Mouse (Mus musculus): ENCODE measurements around the gene Aco2. TPM values are rescaled to one million over a fixed set of nuclear protein-coding genes. Genes with fewer than 3 reads are reported as not detected.

The Aco2 gene
- polyA plus RNA-seq, 1 experiment from 2014 or later, result 398 TPM

DNA sequence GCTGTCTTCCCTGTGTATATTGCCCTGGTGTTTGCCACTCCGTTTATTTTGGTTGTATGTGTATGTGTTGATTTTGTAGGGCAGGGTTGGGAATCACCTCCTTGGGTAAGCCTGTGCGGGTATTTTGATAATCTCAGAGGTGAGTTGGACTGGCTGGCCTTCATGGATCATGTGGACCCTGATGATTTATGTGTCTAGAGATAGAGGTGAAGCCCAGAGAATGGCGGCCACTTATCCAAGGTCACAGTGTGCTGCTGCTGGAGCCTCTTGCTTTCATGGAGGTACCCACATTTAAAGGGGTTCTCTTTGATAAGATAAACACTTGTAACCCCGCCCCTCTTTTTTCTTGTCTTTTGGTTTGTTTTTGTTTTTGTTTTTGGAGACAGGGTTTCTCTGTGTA is 67.7 kb downstream of the Aco2 start:
- Histone ChIP-seq H3K9ac (ENCODE audit: low read depth, low read length) (no peak overlapping the region), H3K9me3 (replicated peaks; ENCODE audit: control insufficient read depth, low read length) (no peaks in the 10 kb centered on the region)
- ATAC-seq (replicated peaks; ENCODE audit: insufficient number of reproducible peaks, low FRiP score, low TSS enrichment), result no peak

DNA sequence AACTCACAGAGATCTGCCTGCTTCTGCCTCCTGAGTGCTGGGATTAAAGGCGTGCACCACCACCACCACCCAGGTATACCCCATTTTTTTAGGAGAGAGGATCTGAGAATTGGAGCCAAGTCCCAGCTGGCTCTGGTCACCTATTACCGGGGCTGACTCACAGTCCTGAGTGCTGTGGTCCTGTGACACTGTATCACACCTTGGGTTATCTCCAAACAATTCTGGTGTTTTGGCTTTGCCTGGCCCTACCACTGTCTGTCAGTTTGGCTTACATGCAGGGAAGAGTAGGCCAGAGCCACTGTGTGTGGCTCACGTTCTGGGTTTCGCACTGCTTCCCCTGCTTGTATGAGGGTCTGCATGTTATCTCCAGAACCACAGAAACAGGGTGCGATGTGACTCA is 68.1 kb downstream of the Aco2 start:
- no peak overlapping the region for H3K27ac ChIP-seq (ENCODE audit: low read depth, low read length)
- H3K4me2 ChIP-seq, result no peak overlapping the region
- H3K4me3 ChIP-seq (ENCODE audit: low read depth, low read length), result no peak overlapping the region
- no peak for ATAC-seq (replicated peaks; ENCODE audit: insufficient number of reproducible peaks, low FRiP score, low TSS enrichment)
- H3K9ac ChIP-seq (ENCODE audit: low read depth, low read length), result no peak overlapping the region
- 83% methylated on average over 5 of the region's 5 CpGs for WGBS (ENCODE audit: insufficient replicate concordance)
- no peaks in the 10 kb centered on the region for H3K9me3 ChIP-seq (replicated peaks; ENCODE audit: control insufficient read depth, low read length)
- peaks cover 15% of the 10 kb centered on the region for H3K4me1 ChIP-seq (ENCODE audit: control insufficient read depth, insufficient read depth, low read length)
- H3K27me3 ChIP-seq (ENCODE audit: control insufficient read depth, insufficient read depth, low read length), result peaks cover 3% of the 10 kb centered on the region
- H3K36me3 ChIP-seq (ENCODE audit: control insufficient read depth, insufficient read depth, low read length), result no peaks in the 10 kb centered on the region

More for the DNA sequence above, 67.7 kb downstream of the Aco2 start:
- H3K4me3 ChIP-seq (ENCODE audit: low read depth, low read length), result no peak overlapping the region
- peaks cover 3% of the 10 kb centered on the region for H3K27me3 ChIP-seq (ENCODE audit: control insufficient read depth, insufficient read depth, low read length)
- H3K36me3 ChIP-seq (ENCODE audit: control insufficient read depth, insufficient read depth, low read length), result no peaks in the 10 kb centered on the region
- no peak overlapping the region for H3K4me2 ChIP-seq
- H3K4me1 ChIP-seq (ENCODE audit: control insufficient read depth, insufficient read depth, low read length), result peaks cover 15% of the 10 kb centered on the region
- WGBS (ENCODE audit: insufficient replicate concordance), result 68% methylated on average over 4 of the region's 4 CpGs
- no peak overlapping the region for H3K27ac ChIP-seq (ENCODE audit: low read depth, low read length)

DNA sequence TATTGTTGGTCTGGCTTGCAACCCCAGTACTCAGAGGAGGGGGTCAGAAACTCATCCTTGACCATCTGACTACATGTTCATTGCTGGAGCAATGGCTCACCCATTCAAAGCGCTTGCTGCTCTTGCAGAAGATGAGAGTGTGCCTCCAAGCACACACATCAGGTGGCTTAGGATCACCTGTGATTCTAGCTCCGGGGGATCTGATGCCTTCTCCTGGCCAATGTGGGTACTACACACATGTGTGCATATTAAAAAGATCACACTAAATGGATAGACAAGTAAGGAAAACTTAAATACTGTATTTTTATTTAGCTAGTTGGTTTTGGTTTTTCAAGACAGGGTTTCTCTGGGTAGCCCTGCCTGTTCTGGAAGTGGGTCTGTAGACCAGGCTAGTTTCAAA is 68.9 kb downstream of the Aco2 start:
- Histone ChIP-seq H3K4me2 (no peak overlapping the region), H3K4me3 (ENCODE audit: low read depth, low read length) (no peak overlapping the region), H3K9me3 (replicated peaks; ENCODE audit: control insufficient read depth, low read length) (no peaks in the 10 kb centered on the region), H3K27ac (ENCODE audit: low read depth, low read length) (no peak overlapping the region), H3K9ac (ENCODE audit: low read depth, low read length) (no peak overlapping the region), H3K36me3 (ENCODE audit: control insufficient read depth, insufficient read depth, low read length) (no peaks in the 10 kb centered on the region), H3K27me3 (ENCODE audit: control insufficient read depth, insufficient read depth, low read length) (peaks cover 3% of the 10 kb centered on the region), H3K4me1 (ENCODE audit: control insufficient read depth, insufficient read depth, low read length) (peaks cover 15% of the 10 kb centered on the region)
- 76% methylated on average over 2 of the region's 2 CpGs for WGBS (ENCODE audit: insufficient replicate concordance)
- no peak for ATAC-seq (replicated peaks; ENCODE audit: insufficient number of reproducible peaks, low FRiP score, low TSS enrichment)

GRCm38 (mm10) chr15:81943176-81943749 is 71.2 kb downstream of the Aco2 start:
- no peak overlapping the region for H3K9ac ChIP-seq (ENCODE audit: low read depth, low read length)

DNA sequence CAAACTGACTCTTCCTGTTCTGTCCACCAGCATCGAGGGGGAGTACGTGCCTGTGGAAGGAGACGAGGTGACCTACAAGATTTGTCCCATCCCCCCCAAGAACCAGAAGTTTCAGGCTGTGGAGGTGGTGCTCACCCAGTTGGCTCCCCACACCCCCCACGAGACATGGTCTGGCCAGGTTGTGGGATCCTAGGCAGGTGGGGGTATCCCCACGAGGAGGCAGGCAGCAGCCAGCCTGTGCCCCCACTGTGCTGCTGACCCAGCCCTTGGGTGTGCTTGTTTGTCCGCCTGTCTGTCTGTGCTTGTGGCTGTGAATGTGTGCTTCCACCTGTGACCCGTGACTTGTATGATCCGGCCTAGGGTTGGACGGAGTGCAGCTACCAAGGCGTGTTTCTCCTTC is 77.0 kb downstream of the Aco2 start:
- no peak for ATAC-seq (replicated peaks; ENCODE audit: insufficient number of reproducible peaks, low FRiP score, low TSS enrichment)
- no peak overlapping the region for H3K4me3 ChIP-seq (ENCODE audit: low read depth, low read length)
- 77% methylated on average over 10 of the region's 10 CpGs for WGBS (ENCODE audit: insufficient replicate concordance)

More at GRCm38 (mm10) chr15:81943176-81943749, 71.2 kb downstream of the Aco2 start:
- ATAC-seq (replicated peaks; ENCODE audit: insufficient number of reproducible peaks, low FRiP score, low TSS enrichment), result no peak
- Histone ChIP-seq H3K27ac (ENCODE audit: low read depth, low read length) (no peak overlapping the region), H3K27me3 (ENCODE audit: control insufficient read depth, insufficient read depth, low read length) (no peaks in the 10 kb centered on the region), H3K9me3 (replicated peaks; ENCODE audit: control insufficient read depth, low read length) (no peaks in the 10 kb centered on the region), H3K4me1 (ENCODE audit: control insufficient read depth, insufficient read depth, low read length) (peaks cover 3% of the 10 kb centered on the region; the same call in 1 of the 2 replicates), H3K4me3 (ENCODE audit: low read depth, low read length) (no peak overlapping the region), H3K4me2 (no peak overlapping the region), H3K36me3 (ENCODE audit: control insufficient read depth, insufficient read depth, low read length) (no peaks in the 10 kb centered on the region)
- WGBS (ENCODE audit: insufficient replicate concordance), result 20% methylated on average over 9 of the region's 9 CpGs

GRCm38 (mm10) chr15:81949476-81950131 is 77.5 kb downstream of the Aco2 start:
- H3K4me3 ChIP-seq (ENCODE audit: low read depth, low read length), result no peak overlapping the region
- H3K9me3 ChIP-seq (replicated peaks; ENCODE audit: control insufficient read depth, low read length), result no peaks in the 10 kb centered on the region
- no peak for ATAC-seq (replicated peaks; ENCODE audit: insufficient number of reproducible peaks, low FRiP score, low TSS enrichment)
- no peaks in the 10 kb centered on the region for H3K4me1 ChIP-seq (ENCODE audit: control insufficient read depth, insufficient read depth, low read length)
- no peak overlapping the region; the same call in 1 of the 2 replicates for H3K9ac ChIP-seq (ENCODE audit: low read depth, low read length)
- no peak overlapping the region for H3K27ac ChIP-seq (ENCODE audit: low read depth, low read length)
- WGBS (ENCODE audit: insufficient replicate concordance), result 69% methylated on average over 11 of the region's 11 CpGs
- no peaks in the 10 kb centered on the region; the same call in 1 of the 2 replicates for H3K36me3 ChIP-seq (ENCODE audit: control insufficient read depth, insufficient read depth, low read length)
- no peak overlapping the region for H3K4me2 ChIP-seq
- H3K27me3 ChIP-seq (ENCODE audit: control insufficient read depth, insufficient read depth, low read length), result no peaks in the 10 kb centered on the region

More for the DNA sequence above, 77.0 kb downstream of the Aco2 start:
- no peak overlapping the region for H3K4me2 ChIP-seq
- H3K4me1 ChIP-seq (ENCODE audit: control insufficient read depth, insufficient read depth, low read length), result no peaks in the 10 kb centered on the region
- H3K36me3 ChIP-seq (ENCODE audit: control insufficient read depth, insufficient read depth, low read length), result no peaks in the 10 kb centered on the region; the same call in 1 of the 2 replicates
- H3K27me3 ChIP-seq (ENCODE audit: control insufficient read depth, insufficient read depth, low read length), result no peaks in the 10 kb centered on the region
- H3K27ac ChIP-seq (ENCODE audit: low read depth, low read length), result no peak overlapping the region
- H3K9ac ChIP-seq (ENCODE audit: low read depth, low read length), result no peak overlapping the region
- no peaks in the 10 kb centered on the region for H3K9me3 ChIP-seq (replicated peaks; ENCODE audit: control insufficient read depth, low read length)

DNA sequence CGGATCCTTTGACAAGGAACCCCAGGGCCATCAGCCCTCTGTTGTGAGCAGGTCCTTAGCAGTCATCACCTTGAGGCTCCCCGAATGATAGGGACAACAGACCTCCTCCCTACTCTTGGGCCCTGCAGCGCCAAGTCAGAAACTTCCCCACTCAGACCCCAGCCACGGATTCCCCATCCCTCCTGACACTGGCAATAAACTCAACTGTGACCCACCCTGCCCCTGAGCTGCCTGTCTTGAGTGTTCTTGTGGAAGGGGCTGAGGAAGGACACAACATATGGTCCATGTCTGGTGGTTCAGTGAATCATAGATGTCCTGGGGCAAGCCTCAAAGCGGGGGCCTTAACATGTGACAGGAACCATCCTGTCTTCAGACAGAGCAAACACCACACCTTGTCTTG is 78.6 kb downstream of the Aco2 start:
- Histone ChIP-seq H3K36me3 (ENCODE audit: control insufficient read depth, insufficient read depth, low read length) (peaks cover 4% of the 10 kb centered on the region; the same call in 1 of the 2 replicates), H3K9me3 (replicated peaks; ENCODE audit: control insufficient read depth, low read length) (no peaks in the 10 kb centered on the region), H3K4me2 (no peak overlapping the region), H3K27ac (ENCODE audit: low read depth, low read length) (no peak overlapping the region), H3K4me1 (ENCODE audit: control insufficient read depth, insufficient read depth, low read length) (no peaks in the 10 kb centered on the region), H3K27me3 (ENCODE audit: control insufficient read depth, insufficient read depth, low read length) (no peaks in the 10 kb centered on the region), H3K4me3 (ENCODE audit: low read depth, low read length) (no peak overlapping the region), H3K9ac (ENCODE audit: low read depth, low read length) (no peak overlapping the region)
- ATAC-seq (replicated peaks; ENCODE audit: insufficient number of reproducible peaks, low FRiP score, low TSS enrichment), result no peak
- 84% methylated on average over 5 of the region's 5 CpGs for WGBS (ENCODE audit: insufficient replicate concordance)

- WGBS (ENCODE audit: insufficient replicate concordance), result 85% methylated on average over 9 of the region's 9 CpGs
- Histone ChIP-seq H3K9me3 (replicated peaks; ENCODE audit: control insufficient read depth, low read length) (no peaks in the 10 kb centered on the region), H3K27ac (ENCODE audit: low read depth, low read length) (no peak overlapping the region)
These were observed 79.0 kb downstream of the Aco2 start for GRCm38 (mm10) chr15:81951159-81951558.

GRCm38 (mm10) chr15:81952310-81952709 is 80.2 kb downstream of the Aco2 start:
- no peaks in the 10 kb centered on the region for H3K4me1 ChIP-seq (ENCODE audit: control insufficient read depth, insufficient read depth, low read length)
- no peak for ATAC-seq (replicated peaks; ENCODE audit: insufficient number of reproducible peaks, low FRiP score, low TSS enrichment)

More at GRCm38 (mm10) chr15:81951159-81951558, 79.0 kb downstream of the Aco2 start:
- H3K4me3 ChIP-seq (ENCODE audit: low read depth, low read length), result no peak overlapping the region
- no peaks in the 10 kb centered on the region for H3K4me1 ChIP-seq (ENCODE audit: control insufficient read depth, insufficient read depth, low read length)
- H3K36me3 ChIP-seq (ENCODE audit: control insufficient read depth, insufficient read depth, low read length), result peaks cover 4% of the 10 kb centered on the region; the same call in 1 of the 2 replicates
- no peak for ATAC-seq (replicated peaks; ENCODE audit: insufficient number of reproducible peaks, low FRiP score, low TSS enrichment)
- H3K4me2 ChIP-seq, result no peak overlapping the region
- H3K27me3 ChIP-seq (ENCODE audit: control insufficient read depth, insufficient read depth, low read length), result no peaks in the 10 kb centered on the region
- no peak overlapping the region for H3K9ac ChIP-seq (ENCODE audit: low read depth, low read length)

More at GRCm38 (mm10) chr15:81952310-81952709, 80.2 kb downstream of the Aco2 start:
- Histone ChIP-seq H3K9me3 (replicated peaks; ENCODE audit: control insufficient read depth, low read length) (no peaks in the 10 kb centered on the region), H3K27ac (ENCODE audit: low read depth, low read length) (no peak overlapping the region), H3K9ac (ENCODE audit: low read depth, low read length) (no peak overlapping the region), H3K27me3 (ENCODE audit: control insufficient read depth, insufficient read depth, low read length) (no peaks in the 10 kb centered on the region), H3K36me3 (ENCODE audit: control insufficient read depth, insufficient read depth, low read length) (peaks cover 4% of the 10 kb centered on the region; the same call in 1 of the 2 replicates), H3K4me3 (ENCODE audit: low read depth, low read length) (no peak overlapping the region), H3K4me2 (no peak overlapping the region)
- 82% methylated on average over 4 of the region's 4 CpGs for WGBS (ENCODE audit: insufficient replicate concordance)

Data from heart, embryonic 11.5 days (tissue).